Mouse (Mus musculus) E14TG2a.4 (cell line): ENCODE results near the gene Faah.
A peak's percentile ranks its signal among the peaks of the same experiment; 100 is the strongest.

ENCODE experiments used
- H3K27me3 ChIP-seq: 2 replicates; pipeline ENCODE4 v1.6.1; 2014; ENCODE audit warnings: low read length, control low read depth; ENCODE audit not compliant: insufficient read depth
- H3K36me3 ChIP-seq: 2 replicates; pipeline ENCODE4 v1.6.1; 2014; ENCODE audit warnings: low read length, control low read depth; ENCODE audit not compliant: insufficient read depth
- H3K4me1 ChIP-seq: replicated peaks from 2 replicates; pipeline ENCODE4 v1.6.1; 2014; ENCODE audit warnings: low read depth, low read length, control low read depth
- H3K4me3 ChIP-seq: replicated peaks from 2 replicates; pipeline ENCODE4 v1.5.1; 2014; ENCODE audit warnings: mild to moderate bottlenecking, low read length
- H3K9me3 ChIP-seq: 2 replicates; pipeline ENCODE4 v1.6.1; 2014; ENCODE audit warnings: low read length, control low read depth
- CTCF ChIP-seq: conservative IDR thresholded peaks from 2 replicates; pipeline ENCODE4 v1.5.1; 2014; ENCODE audit warnings: low read length
- NANOG ChIP-seq: IDR thresholded peaks from 2 replicates; pipeline ENCODE4 v1.6.1; 2014; ENCODE audit warnings: borderline replicate concordance, low read length, mixed read lengths
- POU5F1 ChIP-seq: IDR thresholded peaks from 2 replicates; pipeline ENCODE4 v1.6.1; 2014; ENCODE audit warnings: low read length, borderline replicate concordance

The Faah gene

GRCm38 (mm10) chr4:115935835-115936581, 81.7 kb downstream of the Faah start:
- peak overlapping the region; percentile 44 for H3K4me3 ChIP-seq
- peaks cover 100% of the 10 kb centered on the region for H3K27me3 ChIP-seq
- H3K36me3 ChIP-seq, result no peaks in the 10 kb centered on the region
- peaks cover 49% of the 10 kb centered on the region for H3K4me1 ChIP-seq
- H3K9me3 ChIP-seq, result 0 out of 2 replicates have a peak, but pooled peaks cover 3% of the 10 kb centered on the region
- no peak for TF ChIP-seq POU5F1
- no peak for TF ChIP-seq CTCF
- TF ChIP-seq NANOG, result no peak

GRCm38 (mm10) chr4:115931556-115932088, 86.1 kb downstream of the Faah start:
- Histone ChIP-seq H3K27me3 (peaks cover 92% of the 10 kb centered on the region), H3K9me3 (0 out of 2 replicates have a peak, but pooled peaks cover 3% of the 10 kb centered on the region), H3K4me3 (peak overlapping the region; percentile 46), H3K36me3 (no peaks in the 10 kb centered on the region), H3K4me1 (peaks cover 19% of the 10 kb centered on the region)
- TF ChIP-seq NANOG (no peak), CTCF (no peak), POU5F1 (no peak)

- Histone ChIP-seq H3K9me3 (0 out of 2 replicates have a peak, but pooled peaks cover 3% of the 10 kb centered on the region), H3K4me3 (no peak overlapping the region), H3K36me3 (no peaks in the 10 kb centered on the region), H3K27me3 (peaks cover 76% of the 10 kb centered on the region), H3K4me1 (no peaks in the 10 kb centered on the region)
- no peak for TF ChIP-seq CTCF
- no peak for TF ChIP-seq POU5F1
- TF ChIP-seq NANOG, result no peak
Measured at GRCm38 (mm10) chr4:115927637-115928036, 90.1 kb downstream of the Faah start.

- Histone ChIP-seq H3K9me3 (no peaks in the 10 kb centered on the region), H3K27me3 (peaks cover 72% of the 10 kb centered on the region), H3K4me1 (peaks cover 8% of the 10 kb centered on the region), H3K4me3 (no peak overlapping the region), H3K36me3 (no peaks in the 10 kb centered on the region)
- TF ChIP-seq NANOG, result no peak
- TF ChIP-seq POU5F1, result no peak
- no peak for TF ChIP-seq CTCF
Measured at GRCm38 (mm10) chr4:115923262-115923880, 94.4 kb downstream of the Faah start.

GRCm38 (mm10) chr4:115922688-115923087, 95.0 kb downstream of the Faah start:
- no peak overlapping the region for H3K4me3 ChIP-seq
- TF ChIP-seq NANOG (no peak), CTCF (no peak), POU5F1 (no peak)
- peaks cover 13% of the 10 kb centered on the region for H3K4me1 ChIP-seq
- H3K36me3 ChIP-seq, result no peaks in the 10 kb centered on the region
- no peaks in the 10 kb centered on the region for H3K9me3 ChIP-seq
- H3K27me3 ChIP-seq, result peaks cover 73% of the 10 kb centered on the region

- Histone ChIP-seq H3K4me1 (peaks cover 16% of the 10 kb centered on the region), H3K4me3 (no peak overlapping the region), H3K27me3 (peaks cover 89% of the 10 kb centered on the region), H3K9me3 (no peaks in the 10 kb centered on the region), H3K36me3 (no peaks in the 10 kb centered on the region)
- no peak for TF ChIP-seq NANOG
- no peak for TF ChIP-seq CTCF
Measured at GRCm38 (mm10) chr4:115919911-115920310, 97.8 kb downstream of the Faah start.
